In the genomic region with DNA sequence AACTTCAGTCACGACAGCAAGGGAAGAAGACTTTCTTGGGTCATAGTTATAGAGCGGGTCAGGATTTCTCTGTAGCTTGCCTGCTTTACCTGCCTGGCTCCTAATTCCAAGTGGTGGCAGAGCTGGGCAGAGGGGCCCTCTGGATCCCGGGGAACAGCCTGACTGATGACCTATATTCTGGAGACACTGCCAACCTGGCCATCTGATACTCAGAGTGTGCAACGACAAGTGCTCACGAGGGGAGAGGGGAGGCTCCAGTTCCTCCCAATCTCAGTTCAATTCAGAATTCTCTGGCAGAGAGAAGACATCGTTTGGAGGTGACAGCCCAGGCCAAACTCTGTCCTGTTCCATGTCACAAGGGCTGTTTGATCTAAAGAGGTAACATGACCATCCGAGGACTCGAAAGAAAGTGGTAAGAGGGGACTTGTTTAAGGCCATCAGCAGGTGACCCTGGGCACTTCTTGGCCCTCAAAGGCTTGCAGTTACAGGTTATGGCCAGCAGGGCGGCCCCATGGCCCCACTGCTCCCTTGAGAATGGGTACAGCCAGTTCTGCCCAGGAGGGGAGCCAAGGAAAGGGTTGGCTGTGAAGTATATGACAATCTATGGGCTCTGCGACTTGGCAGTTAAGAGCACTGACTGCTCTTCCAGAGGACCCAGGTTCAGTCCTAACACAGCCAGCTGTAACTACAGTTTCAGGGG, we compare ENCODE assay signal across 11 mouse cellular contexts. TPM values are rescaled to one million over a fixed set of nuclear protein-coding genes. Genes with fewer than 3 reads are reported as not detected.
DNase-seq lines count a peak whose midpoint lies in the region; ATAC-seq lines count a peak whose summit lies in the region.
"Had no signal": no experiment of that assay in that cellular context is flagged by ENCODE, and none has a peak within 500 bp of the region (broad histone marks: within the 10 kb centered on the region; RNA-seq: fewer than 3 reads in every experiment).

No protein-coding gene starts in this region.

- no peak for ATAC-seq in liver, embryonic 11.5 days (replicated peaks; ENCODE audit: low FRiP score)
- 0 out of 2 replicates have a peak, but pooled peaks have one; percentile 56 for ATAC-seq in megakaryocyte-erythroid progenitor cell, adult 5-6 weeks (replicated peaks; ENCODE audit: low FRiP score, low TSS enrichment, poor library complexity, severe bottlenecking)

- 0 out of 2 replicates have a peak, but pooled peaks cover 2% of the 10 kb centered on the region for H3K36me3 ChIP-seq in liver, embryonic 11.5 days (ENCODE audit: control insufficient read depth, insufficient read depth, low read length)
- H3K36me3 ChIP-seq in limb, embryonic 10.5 days: no peaks in the 10 kb centered on the region
- H3K36me3 ChIP-seq: midbrain, embryonic 13.5 days had no signal

- WGBS in liver, embryonic 11.5 days: 81% methylated on average over 10 of the region's 10 CpGs
- 79% methylated on average over 10 of the region's 10 CpGs for WGBS in limb, embryonic 10.5 days

- H3K4me3 ChIP-seq in liver, embryonic 11.5 days (ENCODE audit: low read depth, low read length): no peak overlapping the region
- no peak overlapping the region for H3K4me3 ChIP-seq in limb, embryonic 10.5 days
- H3K4me3 ChIP-seq: midbrain, embryonic 13.5 days had no signal

- no peak overlapping the region for H3K9ac ChIP-seq in liver, embryonic 11.5 days (ENCODE audit: low read depth, low read length)
- H3K9ac ChIP-seq: midbrain, embryonic 13.5 days had no signal

- peak; percentile 73 for DNase-seq in cerebellum, adult 9-10 months
- no peak for DNase-seq in cerebellum, postnatal 4 days (ENCODE audit: low spot score in 2 of 2)
- DNase-seq in liver (peak; percentile 22), ZHBTc4 (ENCODE audit: low read depth, low spot score) (peak; percentile 21)
- no peak for DNase-seq in liver, embryonic 11.5 days (ENCODE audit: low spot score)
- no peak for DNase-seq in limb, embryonic 10.5 days (ENCODE audit: low spot score)
- DNase-seq in yolk sac, embryonic 10.5 days (ENCODE audit: low spot score): no peak
- DNase-seq: left cerebral cortex, postnatal 4 days; retina, postnatal 1 day had no signal

- no peaks in the 10 kb centered on the region for H3K27me3 ChIP-seq in liver, embryonic 11.5 days (replicated peaks; ENCODE audit: control insufficient read depth, insufficient read depth, low read length)
- no peaks in the 10 kb centered on the region for H3K27me3 ChIP-seq in limb, embryonic 10.5 days (ENCODE audit: low read depth, poor library complexity, severe bottlenecking)
- H3K27me3 ChIP-seq: midbrain, embryonic 13.5 days had no signal

- H3K4me1 ChIP-seq in liver, embryonic 11.5 days (replicated peaks; ENCODE audit: control insufficient read depth, insufficient read depth, low read length): peaks cover 4% of the 10 kb centered on the region
- peaks cover 27% of the 10 kb centered on the region for H3K4me1 ChIP-seq in limb, embryonic 10.5 days

- H3K4me2 ChIP-seq in liver, embryonic 11.5 days: no peak overlapping the region
- H3K4me2 ChIP-seq: midbrain, embryonic 13.5 days had no signal

- no peak overlapping the region for H3K27ac ChIP-seq in liver, embryonic 11.5 days (ENCODE audit: low read depth, low read length)
- H3K27ac ChIP-seq in limb, embryonic 10.5 days: no peak overlapping the region
- H3K27ac ChIP-seq: midbrain, embryonic 13.5 days had no signal

- no peaks in the 10 kb centered on the region for H3K9me3 ChIP-seq in liver, embryonic 11.5 days (ENCODE audit: control insufficient read depth, low read length)
- no peaks in the 10 kb centered on the region for H3K9me3 ChIP-seq in limb, embryonic 10.5 days (replicated peaks)
- H3K9me3 ChIP-seq: midbrain, embryonic 13.5 days had no signal

RNA-seq across cellular contexts. Expression of a gene that starts 38.4 kb away (rescaled TPM):
- polyA plus RNA-seq in liver, embryonic 11.5 days (2014; fragmentation: Nextera tagmentation; extraction: Ambion mirVana): 12.4 and 13.1 TPM in 2 replicates
- total RNA-seq in megakaryocyte-erythroid progenitor cell, adult 5-6 weeks (2014; fragmentation: Nextera tagmentation): 17.7 and 18.4 TPM in 2 replicates
- total RNA-seq in megakaryocyte-erythroid progenitor cell, adult 5-6 weeks (2017): 1.6 and 3.6 TPM in 2 replicates
- 10.9 and 13.4 TPM in 2 replicates for polyA plus RNA-seq in limb, embryonic 10.5 days (2016; fragmentation: Nextera tagmentation; extraction: Ambion mirVana)

RNA-seq across cellular contexts. Expression of a gene that starts 55.2 kb away (rescaled TPM):
- polyA plus RNA-seq in liver, embryonic 11.5 days (2014; fragmentation: Nextera tagmentation; extraction: Ambion mirVana): 107 and 114 TPM in 2 replicates
- total RNA-seq in megakaryocyte-erythroid progenitor cell, adult 5-6 weeks (2014; fragmentation: Nextera tagmentation): 76.1 and 80.1 TPM in 2 replicates
- total RNA-seq in megakaryocyte-erythroid progenitor cell, adult 5-6 weeks (2017): 41.5 and 67.4 TPM in 2 replicates
- 104 and 109 TPM in 2 replicates for polyA plus RNA-seq in limb, embryonic 10.5 days (2016; fragmentation: Nextera tagmentation; extraction: Ambion mirVana)

Comparison
In these comparisons a context has a peak if more than half of its experiments do, and no peak if none do; other contexts are left out.
1. DNase-seq: peak in cerebellum, adult 9-10 months (single experiment), liver (single experiment) and ZHBTc4 (single experiment); none in cerebellum, postnatal 4 days (0 of 2), liver, embryonic 11.5 days (single experiment), limb, embryonic 10.5 days (single experiment) and yolk sac, embryonic 10.5 days (single experiment).